Mouse (Mus musculus) C2C12 (cell line): ENCODE data around the gene Arhgap24.

Experiments
- CTCF ChIP-seq: IDR thresholded peaks from one replicate; pipeline ENCODE4 v1.5.1; 2011; ENCODE audit not compliant: control insufficient read depth, insufficient read depth, insufficient read length
- MAX ChIP-seq: IDR thresholded peaks from one replicate; pipeline ENCODE4 v1.6.1; 2011; ENCODE audit warnings: mild to moderate bottlenecking, control low read depth
- MYOD1 ChIP-seq: IDR thresholded peaks from one replicate; pipeline ENCODE4 v1.6.1; 2011; ENCODE audit warnings: low read depth; ENCODE audit not compliant: control insufficient read depth, insufficient read length
- MYOG ChIP-seq: IDR thresholded peaks from one replicate; pipeline ENCODE4 v1.6.1; 2011; ENCODE audit not compliant: control insufficient read depth, insufficient read length; ENCODE audit errors: extremely low read depth

GRCm38 (mm10) chr5:102698891-102699290, 217.7 kb downstream of the Arhgap24 start:
- TF ChIP-seq CTCF (no peak), MYOG (no peak), MAX (no peak), MYOD1 (no peak)
